In genomic region chr11:102319941-102320685, GRCm38 (mm10) we compare ENCODE assay signal across 8 mouse cellular contexts. TPM values are rescaled to one million over a fixed set of nuclear protein-coding genes. Genes with fewer than 3 reads are reported as not detected.
A peak's percentile ranks its signal among the peaks of the same experiment; 100 is the strongest.
DNase-seq lines count a peak whose midpoint lies in the region; ATAC-seq and TF ChIP-seq lines count a peak whose summit lies in the region.

No protein-coding gene starts in this region.

- H3K36me3 ChIP-seq in lung, embryonic 14.5 days (ENCODE audit: insufficient read depth), result peaks cover 8% of the 10 kb centered on the region; the same call in 1 of the 2 replicates

- peak overlapping the region; percentile 99 for H3K27ac ChIP-seq in lung, embryonic 14.5 days (ENCODE audit: low read depth)
- peak overlapping the region; percentile 89 for H3K27ac ChIP-seq in olfactory bulb, adult 2 months (ENCODE audit: insufficient read depth, low read depth, low read length)

- TF ChIP-seq POLR2A in olfactory bulb, adult 2 months (IDR thresholded peaks at IDR 0.05; ENCODE audit: insufficient read depth, low read depth, low read length), result peak; percentile 67

- peak overlapping the region; percentile 98 for H3K4me3 ChIP-seq in lung, embryonic 14.5 days (ENCODE audit: low read depth, low read length)
- H3K4me3 ChIP-seq in olfactory bulb, adult 2 months (ENCODE audit: insufficient read depth, low read depth, low read length), result peak overlapping the region; percentile 88

- peak; percentile 70 for ATAC-seq in frontal cortex, adult (ENCODE audit: low TSS enrichment)
- ATAC-seq in hematopoietic stem cell, adult 5-6 weeks (replicated peaks in 1 of 2; ENCODE audit: insufficient read depth in 1 of 2, low FRiP score in 2 of 2, low TSS enrichment in 1 of 2, low read depth in 1 of 2, poor library complexity in 2 of 2, severe bottlenecking in 2 of 2), result peak; percentile 19 to 50
- ATAC-seq in lung, embryonic 14.5 days (ENCODE audit: insufficient read depth), result peak; percentile 33; the same call in 1 of the 2 replicates

- H3K27me3 ChIP-seq in lung, embryonic 14.5 days (ENCODE audit: insufficient read depth, low read length), result no peaks in the 10 kb centered on the region

- no peak for TF ChIP-seq CTCF in lung, embryonic 14.5 days (IDR thresholded peaks at IDR 0.05; ENCODE audit: low read depth)
- TF ChIP-seq CTCF in olfactory bulb, adult 2 months (IDR thresholded peaks at IDR 0.05; ENCODE audit: insufficient read depth, low read depth, low read length), result no peak

- DNase-seq in MEL-GATA-1-ER (ENCODE audit: extremely low read depth, low read depth), result peak; percentile 84
- peak; percentile 94 for DNase-seq in cerebellum, adult 9-10 months
- peak; percentile 74 for DNase-seq in layer of hippocampus, adult 9-10 months (ENCODE audit: low spot score)
- DNase-seq in lung, embryonic 14.5 days, result peak; percentile 89
- DNase-seq in testis, postnatal 14 days (ENCODE audit: low spot score), result peak; percentile 82

- peak overlapping the region; percentile 99 for H3K9ac ChIP-seq in lung, embryonic 14.5 days

- under 1% methylated on average over 38 of the region's 38 CpGs for WGBS in lung, embryonic 14.5 days
- WGBS in olfactory bulb, adult 2 months, result under 1% methylated on average over 38 of the region's 38 CpGs

- no peaks in the 10 kb centered on the region for H3K9me3 ChIP-seq in lung, embryonic 14.5 days (ENCODE audit: low read depth, low read length)

- peaks cover 7% of the 10 kb centered on the region; the same call in 1 of the 2 replicates for H3K4me1 ChIP-seq in lung, embryonic 14.5 days (ENCODE audit: insufficient read depth)
- H3K4me1 ChIP-seq in olfactory bulb, adult 2 months (ENCODE audit: control insufficient read depth, insufficient read depth, low read length), result peaks cover 19% of the 10 kb centered on the region

- H3K4me2 ChIP-seq in lung, embryonic 14.5 days, result peak overlapping the region; percentile 99

RNA-seq across cellular contexts. Expression of gene Ubtf, which starts 0.6 kb away (rescaled TPM):
- total RNA-seq in hematopoietic stem cell, adult 5-6 weeks (2017), result 166 and 196 TPM in 2 replicates
- polyA plus RNA-seq in lung, embryonic 14.5 days (2014; fragmentation: Nextera tagmentation; extraction: Ambion mirVana), result 86.0 and 93.8 TPM in 2 replicates
- polyA plus RNA-seq in olfactory bulb, adult 2 months (2012; ENCODE audit: insufficient read depth, insufficient read length, low replicate concordance, missing spikeins), result 213 TPM in 1 of 2 replicates, not detected in the other

RNA-seq across cellular contexts. Expression of gene Atxn7l3, which starts 23.7 kb away (rescaled TPM):
- total RNA-seq in hematopoietic stem cell, adult 5-6 weeks (2017), result 24.4 and 26.5 TPM in 2 replicates
- polyA plus RNA-seq in lung, embryonic 14.5 days (2014; fragmentation: Nextera tagmentation; extraction: Ambion mirVana), result 17.4 TPM in 2 replicates
- polyA plus RNA-seq in olfactory bulb, adult 2 months (2012; ENCODE audit: insufficient read depth, insufficient read length, low replicate concordance, missing spikeins), result not detected in 2 replicates

RNA-seq across cellular contexts. Expression of gene Tmub2, which starts 35.4 kb away (rescaled TPM):
- 23.1 and 32.1 TPM in 2 replicates for total RNA-seq in hematopoietic stem cell, adult 5-6 weeks (2017)
- 48.8 and 49.9 TPM in 2 replicates for polyA plus RNA-seq in lung, embryonic 14.5 days (2014; fragmentation: Nextera tagmentation; extraction: Ambion mirVana)
- polyA plus RNA-seq in olfactory bulb, adult 2 months (2012; ENCODE audit: insufficient read depth, insufficient read length, low replicate concordance, missing spikeins), result 472 TPM in 1 of 2 replicates, not detected in the other

RNA-seq across cellular contexts. Expression of gene Slc4a1, which starts 45.9 kb away (rescaled TPM):
- 3.7 and 9.8 TPM in 2 replicates for total RNA-seq in hematopoietic stem cell, adult 5-6 weeks (2017)
- 6.0 and 6.9 TPM in 2 replicates for polyA plus RNA-seq in lung, embryonic 14.5 days (2014; fragmentation: Nextera tagmentation; extraction: Ambion mirVana)
- polyA plus RNA-seq in olfactory bulb, adult 2 months (2012; ENCODE audit: insufficient read depth, insufficient read length, low replicate concordance, missing spikeins), result not detected in 2 replicates

RNA-seq across cellular contexts. Expression of gene Asb16, which starts 51.6 kb away (rescaled TPM):
- 1.3 TPM in 1 of 2 replicates, not detected in the other for total RNA-seq in hematopoietic stem cell, adult 5-6 weeks (2017)
- 0.08 TPM in 1 of 2 replicates, not detected in the other for polyA plus RNA-seq in lung, embryonic 14.5 days (2014; fragmentation: Nextera tagmentation; extraction: Ambion mirVana)
- not detected in 2 replicates for polyA plus RNA-seq in olfactory bulb, adult 2 months (2012; ENCODE audit: insufficient read depth, insufficient read length, low replicate concordance, missing spikeins)

Comparison
In these comparisons a context has a peak if more than half of its experiments do, and no peak if none do; other contexts are left out.
1. Peak in every context shown above with its lines: DNase-seq, ATAC-seq, H3K4me3 ChIP-seq and H3K27ac ChIP-seq.